In genomic region chr11:66526046-66526980, GRCm38 (mm10) we compare ENCODE assay signal across 9 mouse cellular contexts. TPM values are rescaled to one million over a fixed set of nuclear protein-coding genes. Genes with fewer than 3 reads are reported as not detected.
DNase-seq lines count a peak whose midpoint lies in the region; ATAC-seq lines count a peak whose summit lies in the region.
"Had no signal": no experiment of that assay in that cellular context is flagged by ENCODE, and none has a peak within 500 bp of the region (broad histone marks: within the 10 kb centered on the region; RNA-seq: fewer than 3 reads in every experiment).

No protein-coding gene starts in this region.

- WGBS in kidney, embryonic 14.5 days = under 1% methylated on average over 94 of the region's 126 CpGs
- 0% methylated on average over 84 of the region's 126 CpGs for WGBS in lung, embryonic 16.5 days

- peaks cover 67% of the 10 kb centered on the region for H3K27me3 ChIP-seq in kidney, embryonic 14.5 days (ENCODE audit: control insufficient read depth, insufficient read depth, low read length)
- peaks cover 68% of the 10 kb centered on the region for H3K27me3 ChIP-seq in lung, embryonic 16.5 days (ENCODE audit: control insufficient read depth, insufficient read depth, low read depth, low read length)

- peak overlapping the region; percentile 91 for H3K4me2 ChIP-seq in kidney, embryonic 14.5 days (replicated peaks; ENCODE audit: low read depth, low read length)
- H3K4me2 ChIP-seq in lung, embryonic 16.5 days (ENCODE audit: low read depth, low read length) = peak overlapping the region; percentile 89

- DNase-seq in kidney, adult 8-10 months = no peak
- DNase-seq in adrenal gland, postnatal 36 days = peak; percentile 7 to 18
- DNase-seq in frontal cortex, postnatal 10 days (ENCODE audit: low spot score in 2 of 2) = peak; percentile 27 to 30
- peak; percentile 38 to 50 for DNase-seq in kidney, postnatal 4 days
- DNase-seq in right cerebral cortex, postnatal 14 days = peak; percentile 50

- H3K36me3 ChIP-seq in kidney, embryonic 14.5 days (ENCODE audit: control insufficient read depth, insufficient read depth, low read length) = no peaks in the 10 kb centered on the region
- no peaks in the 10 kb centered on the region for H3K36me3 ChIP-seq in lung, embryonic 16.5 days (ENCODE audit: control insufficient read depth, insufficient read depth, low read length)

- no peaks in the 10 kb centered on the region for H3K4me1 ChIP-seq in kidney, embryonic 14.5 days (ENCODE audit: control insufficient read depth, insufficient read depth, low read length)
- peaks cover 10% of the 10 kb centered on the region for H3K4me1 ChIP-seq in lung, embryonic 16.5 days (replicated peaks; ENCODE audit: control insufficient read depth, insufficient read depth, low read length)

- peak overlapping the region; percentile 51 for H3K9ac ChIP-seq in kidney, embryonic 14.5 days (ENCODE audit: low read depth, low read length)
- peak overlapping the region; percentile 58 for H3K9ac ChIP-seq in lung, embryonic 16.5 days (ENCODE audit: low read length)

- H3K4me3 ChIP-seq in kidney, embryonic 14.5 days (ENCODE audit: low read length) = peak overlapping the region; percentile 53
- peak overlapping the region; percentile 60 for H3K4me3 ChIP-seq in lung, embryonic 16.5 days (ENCODE audit: low read length)

- H3K9me3 ChIP-seq in kidney, embryonic 14.5 days (ENCODE audit: control insufficient read depth, low read length) = no peaks in the 10 kb centered on the region
- no peaks in the 10 kb centered on the region for H3K9me3 ChIP-seq in lung, embryonic 16.5 days (ENCODE audit: control insufficient read depth, low read length)

- ATAC-seq in kidney, embryonic 14.5 days (ENCODE audit: low FRiP score, low TSS enrichment) = peak; percentile 50
- peak; percentile 58 for ATAC-seq in lung, embryonic 16.5 days (ENCODE audit: low read depth)
- ATAC-seq in erythroid progenitor cell, adult 5-6 weeks (replicated peaks; ENCODE audit: low FRiP score, poor library complexity, severe bottlenecking) = no peak

- H3K27ac ChIP-seq in kidney, embryonic 14.5 days (ENCODE audit: low read depth, low read length) = no peak overlapping the region
- H3K27ac ChIP-seq in lung, embryonic 16.5 days (ENCODE audit: low read length) = no peak overlapping the region
- H3K27ac ChIP-seq: macrophage had no signal

RNA-seq across cellular contexts. Expression of gene Shisa6, which starts 0.5 kb away (rescaled TPM):
- polyA plus RNA-seq in kidney, embryonic 14.5 days (2014; fragmentation: Nextera tagmentation; extraction: Ambion mirVana) = 0.14 and 0.20 TPM in 2 replicates
- total RNA-seq in adrenal gland, postnatal 36 days (2021) = under 1 TPM; 0.07 to 0.46 TPM
- polyA plus RNA-seq in lung, embryonic 16.5 days (2015; fragmentation: Nextera tagmentation; extraction: Ambion mirVana) = 0.21 and 0.78 TPM in 2 replicates
- total RNA-seq in erythroid progenitor cell, adult 5-6 weeks (2015; ENCODE audit: low replicate concordance) = not detected in 2 replicates
- total RNA-seq in erythroid progenitor cell, adult 5-6 weeks (2017; ENCODE audit: low replicate concordance) = not detected in 2 replicates
- polyA plus RNA-seq: macrophage had no signal

Comparison
In these comparisons a context has a peak if more than half of its experiments do, and no peak if none do; other contexts are left out.
1. DNase-seq: peak in adrenal gland, postnatal 36 days (2 of 2), frontal cortex, postnatal 10 days (2 of 2), kidney, postnatal 4 days (2 of 2) and right cerebral cortex, postnatal 14 days (single experiment); none in kidney, adult 8-10 months (0 of 2).